In genomic region chr5:121872158-121872557, GRCm38 (mm10) we compare ENCODE assay signal across 8 mouse cellular contexts. TPM values are rescaled to one million over a fixed set of nuclear protein-coding genes. Genes with fewer than 3 reads are reported as not detected.
DNase-seq lines count a peak whose midpoint lies in the region; ATAC-seq and TF ChIP-seq lines count a peak whose summit lies in the region.

No protein-coding gene starts in this region.

- 8% methylated on average over 4 of the region's 4 CpGs for WGBS in kidney, embryonic 15.5 days
- 31% methylated on average over 4 of the region's 4 CpGs for WGBS in liver, adult 2 months
- WGBS in stomach, embryonic 15.5 days, result 13% methylated on average over 4 of the region's 4 CpGs

- TF ChIP-seq POLR2A in liver, adult 2 months (IDR thresholded peaks at IDR 0.05; ENCODE audit: extremely low read depth, insufficient read depth, low read length), result no peak

- H3K27ac ChIP-seq in kidney, embryonic 15.5 days, result no peak overlapping the region
- no peak overlapping the region for H3K27ac ChIP-seq in liver, adult 2 months (replicated peaks; ENCODE audit: insufficient read depth, low read depth, low read length)
- H3K27ac ChIP-seq in stomach, embryonic 15.5 days, result no peak overlapping the region

- H3K4me3 ChIP-seq in kidney, embryonic 15.5 days (replicated peaks), result no peak overlapping the region
- H3K4me3 ChIP-seq in liver, adult 2 months (ENCODE audit: insufficient read depth, low read depth, low read length), result no peak overlapping the region
- H3K4me3 ChIP-seq in stomach, embryonic 15.5 days (replicated peaks), result no peak overlapping the region

- no peaks in the 10 kb centered on the region for H3K4me1 ChIP-seq in kidney, embryonic 15.5 days
- H3K4me1 ChIP-seq in liver, adult 2 months (ENCODE audit: control insufficient read depth, insufficient read depth, low read length), result no peaks in the 10 kb centered on the region
- no peaks in the 10 kb centered on the region for H3K4me1 ChIP-seq in stomach, embryonic 15.5 days

- H3K36me3 ChIP-seq in kidney, embryonic 15.5 days, result peaks cover 19% of the 10 kb centered on the region
- H3K36me3 ChIP-seq in liver, adult 2 months (ENCODE audit: control insufficient read depth, insufficient read depth, low read length), result no peaks in the 10 kb centered on the region
- H3K36me3 ChIP-seq in stomach, embryonic 15.5 days, result no peaks in the 10 kb centered on the region

- no peaks in the 10 kb centered on the region for H3K9me3 ChIP-seq in kidney, embryonic 15.5 days (replicated peaks)
- H3K9me3 ChIP-seq in stomach, embryonic 15.5 days, result no peaks in the 10 kb centered on the region

- H3K79me2 ChIP-seq in liver, adult 2 months (ENCODE audit: control insufficient read depth, insufficient read depth, low read length), result no peaks in the 10 kb centered on the region

- no peak overlapping the region for H3K9ac ChIP-seq in kidney, embryonic 15.5 days
- no peak overlapping the region for H3K9ac ChIP-seq in liver, adult 2 months (ENCODE audit: low read depth, low read length)
- no peak overlapping the region for H3K9ac ChIP-seq in stomach, embryonic 15.5 days

- ATAC-seq in kidney, embryonic 15.5 days (replicated peaks; ENCODE audit: low FRiP score), result no peak
- ATAC-seq in stomach, embryonic 15.5 days (ENCODE audit: insufficient read depth, low FRiP score, low read depth), result 0 out of 2 replicates have a peak, but pooled peaks have one; percentile 50

- H3K27me3 ChIP-seq in kidney, embryonic 15.5 days, result no peaks in the 10 kb centered on the region
- no peaks in the 10 kb centered on the region for H3K27me3 ChIP-seq in liver, adult 2 months (ENCODE audit: control insufficient read depth, insufficient read depth, low read length)
- no peaks in the 10 kb centered on the region for H3K27me3 ChIP-seq in stomach, embryonic 15.5 days (replicated peaks)

- TF ChIP-seq CTCF in liver, adult 2 months (IDR thresholded peaks at IDR 0.05; ENCODE audit: low read depth, low read length), result peak; percentile 96

- peak; percentile 81 for DNase-seq in kidney, adult 18-20 months
- peak; percentile 74 for DNase-seq in cerebellum, adult 9-10 months
- peak; percentile 75 to 76 for DNase-seq in frontal cortex, postnatal 25 days (ENCODE audit: low spot score in 2 of 2)
- peak; percentile 58 for DNase-seq in hindlimb bud, embryonic 11.5 days (ENCODE audit: extremely low spot score, low read depth, low spot score)
- no peak for DNase-seq in liver, adult 2 months (ENCODE audit: extremely low read depth, low read depth, low spot score)
- DNase-seq in neural tube, embryonic 10.5 days (ENCODE audit: extremely low spot score, low spot score), result peak; percentile 89

- no peak overlapping the region for H3K4me2 ChIP-seq in kidney, embryonic 15.5 days
- no peak overlapping the region for H3K4me2 ChIP-seq in stomach, embryonic 15.5 days

RNA-seq across cellular contexts. Expression of gene Pheta1, which starts 23.4 kb away (rescaled TPM):
- 27.7 and 29.0 TPM in 2 replicates for polyA plus RNA-seq in kidney, embryonic 15.5 days (2015; fragmentation: Nextera tagmentation; extraction: Ambion mirVana)
- total RNA-seq in liver, adult 2 months (2014; rRNA removed), result 7.1 and 7.4 TPM in 2 replicates
- polyA plus RNA-seq in liver, adult 2 months (2012; rRNA removed), result 11.6 and 12.0 TPM in 2 replicates
- polyA plus RNA-seq in stomach, embryonic 15.5 days (2015; fragmentation: Nextera tagmentation; extraction: Ambion mirVana), result 23.7 and 26.1 TPM in 2 replicates

RNA-seq across cellular contexts. Expression of gene Sh2b3, which starts 34.7 kb away (rescaled TPM):
- polyA plus RNA-seq in kidney, embryonic 15.5 days (2015; fragmentation: Nextera tagmentation; extraction: Ambion mirVana), result 18.6 and 19.4 TPM in 2 replicates
- 7.0 and 8.7 TPM in 2 replicates for total RNA-seq in liver, adult 2 months (2014; rRNA removed)
- polyA plus RNA-seq in liver, adult 2 months (2012; rRNA removed), result 11.1 and 14.2 TPM in 2 replicates
- 15.7 and 16.0 TPM in 2 replicates for polyA plus RNA-seq in stomach, embryonic 15.5 days (2015; fragmentation: Nextera tagmentation; extraction: Ambion mirVana)
